Mouse (Mus musculus): Measurements from ENCODE around the gene Irs4.

DNA sequence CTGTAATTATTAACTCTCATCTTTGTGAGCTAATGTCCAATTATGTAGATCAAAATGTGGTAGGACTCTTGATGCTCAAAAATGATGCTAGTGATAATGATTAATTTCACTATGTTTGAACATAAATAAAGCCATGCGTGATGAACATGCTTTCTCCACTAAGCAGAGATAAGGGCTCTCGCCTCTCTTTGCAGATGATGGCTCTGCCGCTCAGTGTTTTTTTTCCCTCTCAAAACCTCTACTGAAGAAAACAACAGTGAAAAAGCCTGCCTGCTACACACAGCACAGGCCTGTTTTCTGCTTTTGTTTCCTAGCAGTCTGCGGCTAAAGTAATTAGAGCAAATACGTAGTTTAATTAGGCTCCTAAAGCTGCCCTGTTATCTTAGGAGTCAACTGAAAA, 4.5 kb upstream of the Irs4 start:
- TF ChIP-seq CTCF (IDR thresholded peaks at IDR 0.05; ENCODE audit: low read depth, low read length) (no peak), POLR2A (IDR thresholded peaks at IDR 0.05; ENCODE audit: borderline replicate concordance, low read depth, low read length) (no peak)
